Mouse (Mus musculus): ENCODE results near the gene Vasn.

GRCm38 (mm10) chr16:4598891-4599543 is 40.7 kb upstream of the Vasn start:
- TF ChIP-seq ZNF384 (IDR thresholded peaks at IDR 0.05; ENCODE audit: low read depth, low read length) (no peak), MAFK (IDR thresholded peaks at IDR 0.05; ENCODE audit: insufficient read depth, low read depth, low read length) (no peak)

Data from ES-E14 (cell line).